Mouse (Mus musculus): Measurements from ENCODE around the gene Opcml. TPM values are rescaled to one million over a fixed set of nuclear protein-coding genes. Genes with fewer than 3 reads are reported as not detected.

Opcml gene
- total RNA-seq, 2 experiments from 2014 or later: 1.6 to 1.9 TPM

DNA sequence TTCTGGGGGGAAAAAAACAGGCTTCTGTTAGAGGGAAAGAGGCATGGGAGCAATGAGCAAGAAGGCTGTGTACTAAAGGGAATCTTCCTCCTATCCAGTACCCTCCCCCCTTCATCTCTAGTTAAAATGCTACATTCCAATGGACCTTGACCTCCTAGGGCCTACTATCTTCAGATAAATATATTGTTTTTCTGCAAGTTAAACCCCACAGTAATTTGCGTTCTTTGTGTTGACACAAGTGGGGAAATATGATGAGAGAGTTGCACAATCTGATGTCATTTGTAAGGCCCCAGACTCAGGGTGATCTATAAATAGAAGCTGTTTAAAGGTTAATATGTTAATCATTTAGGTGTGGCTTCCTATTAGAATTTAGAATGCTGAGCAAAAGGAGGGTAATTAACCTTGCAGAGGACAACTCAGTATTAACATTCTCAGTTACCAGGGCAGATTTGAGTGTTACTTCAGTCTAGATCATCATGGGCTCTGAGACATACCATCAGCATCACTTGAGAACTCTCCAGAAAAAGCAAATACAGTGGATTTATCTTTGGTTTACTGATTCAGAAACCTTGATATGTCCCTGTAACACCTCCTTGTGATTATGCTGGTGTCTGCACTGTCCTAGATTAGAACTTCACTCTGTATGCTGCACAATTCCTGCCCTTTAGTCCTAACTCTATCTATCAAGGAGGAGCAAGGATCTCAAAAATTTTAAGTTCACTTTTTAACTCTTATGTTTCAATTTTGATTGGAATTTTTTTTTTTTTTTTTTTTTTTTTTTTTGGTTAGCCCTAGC, 762.0 kb downstream of the Opcml start:
- DNase-seq: no peak

GRCm38 (mm10) chr9:28558628-28559027, 768.1 kb downstream of the Opcml start:
- no peak for DNase-seq

DNA sequence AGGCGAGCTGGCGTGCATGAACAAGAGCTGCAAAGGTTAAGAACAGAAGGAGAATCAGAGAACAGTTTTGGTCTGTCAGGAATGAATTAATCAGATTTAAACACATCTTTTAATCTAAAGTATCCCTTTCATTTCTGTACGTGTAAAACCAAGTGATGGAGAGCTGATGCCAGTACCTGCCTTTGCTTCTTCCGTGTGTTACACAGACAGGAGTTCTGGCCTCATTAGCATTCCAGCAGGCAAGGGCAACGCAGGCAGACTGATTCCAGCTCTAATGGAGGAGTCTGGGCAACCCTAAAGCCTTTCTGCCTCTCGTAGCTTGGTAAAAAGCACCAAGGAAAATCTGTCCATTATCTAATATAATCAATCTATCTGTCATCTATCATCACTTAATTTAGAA, 771.2 kb downstream of the Opcml start:
- no peak for DNase-seq

DNA sequence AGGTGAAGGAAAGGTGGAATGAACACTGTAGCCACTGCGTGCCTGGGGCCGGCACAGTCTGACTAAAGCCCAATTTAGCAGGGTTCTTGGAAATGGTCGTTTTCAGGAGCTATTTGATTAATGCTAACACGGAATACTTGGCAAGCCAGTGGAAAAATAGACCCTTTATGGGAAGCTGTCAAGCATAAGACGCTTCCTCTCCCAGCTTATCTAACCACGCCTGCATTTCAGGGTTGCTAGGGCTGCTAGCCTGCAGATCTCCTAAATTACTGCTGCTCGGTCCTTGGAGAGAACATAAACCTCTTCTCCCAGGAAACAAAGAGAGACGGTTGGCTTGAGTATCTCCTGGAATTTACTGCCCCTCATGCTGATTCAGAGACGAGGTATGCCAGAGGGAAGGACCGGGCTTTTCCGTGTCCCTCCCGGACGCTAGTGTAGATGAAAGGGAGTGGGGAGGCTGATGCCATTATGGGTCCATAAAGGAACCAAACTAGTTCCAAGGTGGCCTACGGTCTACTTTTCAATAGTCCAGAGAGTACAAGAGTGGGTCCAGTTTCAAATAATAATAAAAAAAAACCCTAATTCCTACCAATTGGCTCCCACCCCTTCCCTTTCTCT, 772.6 kb downstream of the Opcml start:
- no peak for DNase-seq

DNA sequence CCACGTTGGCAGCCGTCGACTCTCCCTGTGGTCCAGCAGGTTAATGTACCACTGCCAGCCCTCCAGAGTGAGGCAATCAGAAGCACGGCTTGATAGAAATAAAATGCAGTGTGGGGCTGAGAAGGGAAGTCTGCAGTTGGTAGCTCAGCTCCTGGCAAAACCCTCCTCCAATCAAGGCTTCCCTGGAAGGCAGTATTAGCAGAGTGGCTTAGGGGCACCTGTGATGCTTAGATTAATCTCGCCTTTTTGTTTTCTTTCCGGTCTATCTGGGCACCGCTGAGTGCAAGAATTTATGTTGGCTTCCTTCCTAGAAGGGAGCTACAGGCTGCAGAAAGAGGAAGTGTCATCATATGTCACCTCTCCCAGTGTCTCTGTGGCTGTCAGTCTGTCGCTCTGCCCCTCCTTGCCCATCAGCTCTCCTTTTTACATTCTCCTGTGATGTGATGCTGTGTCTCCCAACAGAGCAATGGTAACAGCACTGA, 778.5 kb downstream of the Opcml start:
- DNase-seq: no peak

DNA sequence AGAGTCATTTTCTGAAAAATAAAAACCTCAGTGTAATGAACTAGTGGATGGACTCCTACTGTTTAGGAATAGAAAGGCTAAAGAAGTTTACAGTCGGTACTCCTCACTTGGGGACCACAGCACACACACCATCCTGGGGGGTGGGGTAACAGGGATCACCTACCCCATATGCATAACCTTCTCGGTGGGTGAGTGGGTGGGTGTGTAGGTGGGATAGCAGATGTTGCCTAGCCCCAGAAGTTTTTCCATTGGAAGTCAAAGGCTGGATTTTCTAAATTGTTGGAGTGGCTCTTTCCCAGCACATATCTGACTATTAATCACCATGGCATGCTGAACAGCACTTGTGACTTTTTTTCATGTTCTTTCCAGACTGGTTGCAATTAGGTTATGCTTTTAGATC, 779.2 kb downstream of the Opcml start:
- no peak for DNase-seq

GRCm38 (mm10) chr9:28571682-28572081, 781.1 kb downstream of the Opcml start:
- no peak for DNase-seq

DNA sequence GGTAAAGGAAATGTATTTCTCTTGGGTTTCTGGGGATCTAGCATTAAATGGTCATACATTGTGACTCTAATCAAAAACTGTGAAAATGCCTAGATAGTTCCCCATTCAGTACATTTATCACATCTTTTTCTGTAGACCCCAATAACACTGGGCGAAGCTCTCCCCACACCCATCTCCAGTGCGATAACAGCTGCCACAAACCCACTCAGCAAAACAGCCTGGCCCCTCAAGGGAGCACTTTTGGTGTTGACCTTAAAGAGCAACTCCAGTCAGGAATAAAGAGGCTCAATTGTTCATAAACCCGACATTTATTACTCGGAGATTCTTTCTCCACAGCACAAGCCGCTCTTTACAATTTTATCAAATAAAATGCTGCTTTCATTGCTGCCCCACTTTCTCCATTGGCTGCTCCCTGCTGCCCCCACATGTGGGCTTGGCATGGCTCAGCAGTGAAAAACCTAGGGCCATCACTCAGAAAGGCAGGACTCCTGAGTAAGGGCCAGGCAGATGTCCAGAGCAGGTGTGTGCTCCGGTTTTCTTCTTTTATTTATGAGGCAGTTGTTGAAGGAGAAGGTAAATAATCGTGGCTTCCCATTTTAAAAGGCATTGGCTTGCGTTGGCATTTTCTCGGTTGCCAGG, 781.7 kb downstream of the Opcml start:
- DNase-seq: no peak

DNA sequence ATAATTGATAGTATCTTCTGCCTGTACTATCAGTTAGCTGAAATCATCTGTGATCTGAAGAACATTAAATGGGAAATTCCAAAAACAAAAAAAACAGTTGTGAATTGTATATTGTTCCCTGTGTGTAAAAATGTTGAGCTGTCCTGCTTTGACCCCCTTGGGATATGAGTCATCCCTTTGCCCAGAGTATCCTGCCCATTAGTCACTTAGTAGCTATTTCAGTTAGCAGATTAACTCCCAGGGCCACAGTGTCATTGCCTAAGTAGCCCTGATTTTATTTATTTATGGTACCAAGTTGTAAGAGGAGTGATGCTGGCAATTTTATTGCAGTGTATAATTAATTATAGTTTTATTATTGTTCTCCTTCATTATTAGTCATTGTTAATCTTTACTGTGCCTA, 788.2 kb downstream of the Opcml start:
- peak; percentile 27 for DNase-seq

DNA sequence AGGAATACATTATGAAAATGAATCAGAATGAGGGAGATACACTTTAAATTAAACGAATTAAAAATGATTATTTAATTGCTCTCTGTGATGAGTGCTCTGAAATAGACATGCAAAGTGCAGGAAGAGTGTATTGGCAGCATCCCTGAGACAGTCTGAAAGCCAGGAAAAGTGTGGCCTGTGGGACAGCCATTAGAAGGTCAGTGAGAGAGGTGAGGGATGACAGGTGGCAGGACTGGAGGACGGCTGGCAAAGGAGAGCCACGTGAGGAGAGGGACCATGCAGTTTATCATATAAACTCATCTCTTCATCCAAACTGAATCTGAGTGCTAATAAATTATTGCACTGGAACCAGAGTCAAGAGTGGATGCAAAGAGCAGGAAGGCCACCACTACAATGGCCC, 796.7 kb downstream of the Opcml start:
- DNase-seq: no peak

- DNase-seq: no peak
Observed at GRCm38 (mm10) chr9:28587857-28588388, 797.3 kb downstream of the Opcml start.

DNA sequence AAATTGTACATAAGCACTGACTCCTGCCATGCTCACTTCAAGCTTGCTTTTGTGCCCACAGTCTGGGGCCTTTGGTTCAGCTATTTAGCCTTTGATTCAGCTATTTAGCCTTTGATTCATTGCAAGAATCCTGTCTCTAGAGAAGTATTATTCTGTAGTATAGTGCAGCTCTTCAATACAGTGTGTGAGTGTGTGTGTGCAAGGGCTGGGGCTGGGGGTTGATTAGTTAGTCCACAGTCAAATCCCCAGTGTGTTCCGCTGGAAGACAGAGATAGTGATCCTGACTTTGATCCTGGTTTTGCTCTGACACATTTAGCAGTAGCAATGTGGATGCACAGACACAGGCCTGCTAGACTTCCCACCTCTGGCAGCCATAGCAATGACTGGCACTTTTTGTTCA, 797.9 kb downstream of the Opcml start:
- no peak for DNase-seq

GRCm38 (mm10) chr9:28592208-28592607, 801.6 kb downstream of the Opcml start:
- DNase-seq: no peak

DNA sequence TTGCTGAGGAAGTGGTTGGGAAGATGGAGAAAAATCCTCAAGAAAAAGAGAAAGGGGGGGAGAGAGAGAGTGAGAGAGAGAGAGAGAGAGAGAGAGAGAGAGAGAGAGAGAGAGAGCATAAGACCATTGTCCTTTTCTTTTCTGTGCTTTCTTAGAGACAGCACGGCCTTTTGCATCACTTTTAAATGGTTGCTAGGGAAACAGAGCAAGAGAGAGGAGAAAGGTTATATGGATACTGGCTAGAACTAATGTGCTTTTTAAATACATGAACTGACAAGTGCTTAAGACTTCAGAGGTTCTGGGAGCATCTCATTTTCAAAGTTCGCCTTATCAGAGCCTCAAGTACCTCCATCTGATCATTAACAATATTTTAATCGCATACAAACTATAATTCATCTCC, 804.5 kb downstream of the Opcml start:
- DNase-seq: no peak

- DNase-seq: no peak
Observed at GRCm38 (mm10) chr9:28605561-28605960, 815.0 kb downstream of the Opcml start.

DNA sequence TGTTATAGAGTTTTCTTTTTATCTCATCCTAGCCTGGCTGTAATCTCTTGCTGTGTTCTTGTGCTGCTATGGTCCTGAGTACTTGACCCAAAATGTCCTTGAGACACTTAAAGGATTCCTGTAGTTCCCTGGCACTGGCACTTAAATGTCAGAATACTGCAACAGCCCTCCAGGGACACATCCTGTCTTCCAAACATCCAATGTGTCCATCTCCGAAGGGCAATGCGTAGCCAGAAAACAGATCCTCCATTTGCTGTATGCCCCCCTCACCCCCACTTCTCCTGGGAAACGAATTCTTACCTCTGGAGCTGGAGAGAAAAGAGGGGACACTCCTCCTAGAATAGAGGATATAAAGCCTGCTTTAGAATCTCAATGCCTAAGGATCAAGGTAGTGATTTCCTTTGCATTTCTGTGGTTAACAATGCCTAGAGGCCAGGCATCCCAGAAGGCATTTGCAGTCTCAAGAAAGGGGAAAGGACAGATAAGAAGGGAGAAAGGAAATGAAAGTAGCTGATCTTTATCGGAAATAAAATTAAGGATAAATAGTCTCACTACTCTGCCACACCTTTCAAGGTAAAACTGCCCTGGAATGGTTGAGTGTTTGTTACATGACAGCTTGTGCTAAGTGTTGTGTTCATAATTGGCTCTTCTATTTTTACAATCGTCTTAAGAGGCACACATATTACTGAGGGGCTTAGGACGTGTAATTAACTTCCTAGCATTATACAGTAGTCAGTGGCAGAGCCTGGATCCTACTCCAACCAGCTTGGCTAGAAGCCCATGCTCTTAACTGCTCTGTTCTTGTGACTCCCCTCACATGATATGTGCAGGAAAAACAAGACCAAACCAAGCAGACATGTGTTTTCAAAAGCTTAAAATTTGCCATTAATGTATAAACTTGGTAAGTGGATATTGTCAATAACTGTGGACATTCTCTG, 823.4 kb downstream of the Opcml start:
- DNase-seq: no peak

- no peak for DNase-seq
Observed at GRCm38 (mm10) chr9:28615447-28615846, 824.9 kb downstream of the Opcml start.

DNA sequence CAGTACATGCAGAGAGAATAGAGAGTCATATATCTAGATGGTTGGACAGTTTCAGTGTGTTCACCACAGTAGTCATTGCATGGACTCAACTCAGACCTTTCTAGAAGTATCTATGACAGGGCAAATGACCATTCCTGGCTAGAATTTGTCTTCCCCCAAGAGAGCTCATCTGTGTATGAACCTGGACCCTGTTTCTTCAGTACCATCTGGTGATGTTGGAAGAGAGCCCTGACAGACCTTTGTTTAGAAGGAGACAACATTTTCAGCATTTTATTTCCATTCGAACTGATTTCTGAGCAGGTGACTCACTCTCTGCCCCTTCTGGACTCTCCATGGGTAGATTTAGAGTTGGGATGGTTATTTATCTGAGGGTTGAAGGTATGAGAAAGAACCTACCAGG, 827.1 kb downstream of the Opcml start:
- DNase-seq: no peak

GRCm38 (mm10) chr9:28618186-28618892, 827.8 kb downstream of the Opcml start:
- DNase-seq: no peak

- no peak for DNase-seq
Observed at GRCm38 (mm10) chr9:28621939-28622338, 831.4 kb downstream of the Opcml start.

DNA sequence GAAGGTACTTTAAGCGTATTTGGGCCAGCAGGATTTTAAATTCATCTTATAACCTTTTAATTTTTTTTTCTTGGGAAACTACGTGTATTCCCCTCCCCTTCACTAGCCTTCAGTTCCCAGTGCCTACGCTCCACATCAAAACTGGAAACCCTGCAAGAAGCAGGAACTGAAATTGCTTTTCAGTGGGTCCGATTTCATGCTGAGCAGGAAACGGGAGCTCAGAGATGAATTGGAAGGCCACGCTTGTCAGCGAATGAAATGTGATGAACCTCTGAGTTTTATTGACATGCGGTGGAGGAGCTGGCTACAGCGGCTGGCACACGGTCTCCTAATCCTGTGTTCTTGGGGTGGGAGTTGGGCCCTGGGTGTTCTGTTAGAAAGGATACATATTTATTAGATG, 834.3 kb downstream of the Opcml start:
- DNase-seq: no peak
